Mouse (Mus musculus) G1E (cell line): Measurements from ENCODE around the gene Naa38. TPM values are rescaled to one million over a fixed set of nuclear protein-coding genes. Genes with fewer than 3 reads are reported as not detected.

Experiments used
- ATAC-seq: 2 replicates; pipeline ENCODE4 v1.8.0; 2016; ENCODE audit warnings: mild to moderate bottlenecking; ENCODE audit not compliant: insufficient number of reproducible peaks, poor library complexity, low FRiP score, severe bottlenecking; ENCODE audit errors: extremely low read depth
- DNase-seq: peaks from one replicate; pipeline ENCODE4 v3.0.0; 2012; ENCODE audit warnings: low spot score
- H3K27me3 ChIP-seq: 2 replicates; pipeline ENCODE4 v1.6.1; 2012; ENCODE audit warnings: mild to moderate bottlenecking, low read length, inconsistent platforms; ENCODE audit not compliant: insufficient read depth
- H3K36me3 ChIP-seq: replicated peaks from 2 replicates; pipeline ENCODE3; 2012; ENCODE audit warnings: mild to moderate bottlenecking, inconsistent platforms
- H3K4me1 ChIP-seq: 2 replicates; pipeline ENCODE4 v1.6.1; 2012; ENCODE audit warnings: low read depth, low read length, inconsistent platforms, mixed read lengths; ENCODE audit not compliant: insufficient read depth
- H3K4me3 ChIP-seq: 2 replicates; pipeline ENCODE4 v1.5.1; 2012; ENCODE audit warnings: low read depth, mild to moderate bottlenecking, inconsistent platforms, low read length, moderate library complexity, mixed read lengths
- H3K9me3 ChIP-seq: replicated peaks from 2 replicates; pipeline ENCODE4 v1.6.1; 2012; ENCODE audit warnings: inconsistent platforms
- CTCF ChIP-seq: IDR thresholded peaks from 2 replicates; pipeline ENCODE4 v1.5.1; 2012; ENCODE audit warnings: low read depth, low read length, inconsistent platforms, mixed read lengths
- GATA1 ChIP-seq: IDR thresholded peaks from 2 replicates; pipeline ENCODE4 v1.6.1; 2012; ENCODE audit warnings: borderline replicate concordance, low read length, inconsistent platforms, mixed read lengths
- GATA2 ChIP-seq: IDR thresholded peaks from 2 replicates; pipeline ENCODE4 v1.6.1; 2012; ENCODE audit warnings: low read depth, low read length, inconsistent platforms, borderline replicate concordance
- POLR2AphosphoS5 ChIP-seq: IDR thresholded peaks from 2 replicates; pipeline ENCODE4 v1.6.1; 2012; ENCODE audit warnings: low read depth, low read length, inconsistent platforms; ENCODE audit not compliant: insufficient replicate concordance
- TAL1 ChIP-seq: conservative IDR thresholded peaks from 2 replicates; pipeline ENCODE4 v1.6.1; 2012; ENCODE audit warnings: low read depth, low read length, inconsistent platforms, mixed read lengths
- polyA plus RNA-seq: library from polyadenylated mRNA; stranded (reverse); fragments of >175 nt; gene quantifications from 2 replicates; pipeline ENCODE4 v1.2.3, GENCODE M21; 2012
- total RNA-seq, 2 experiments: library from RNA; stranded (forward) in 1 of 2; stranded (reverse) in 1 of 2; fragments of 200-1000 nt in 1 of 2; fragments of >200 nt in 1 of 2; fragmentation: Nextera tagmentation in 1 of 2; gene quantifications; 2 replicates each; pipeline ENCODE4 v1.2.3; 2014 to 2017

The Naa38 gene
- total and polyA plus RNA-seq, 3 experiments = 98.4 to 171 (median 107) TPM

DNA sequence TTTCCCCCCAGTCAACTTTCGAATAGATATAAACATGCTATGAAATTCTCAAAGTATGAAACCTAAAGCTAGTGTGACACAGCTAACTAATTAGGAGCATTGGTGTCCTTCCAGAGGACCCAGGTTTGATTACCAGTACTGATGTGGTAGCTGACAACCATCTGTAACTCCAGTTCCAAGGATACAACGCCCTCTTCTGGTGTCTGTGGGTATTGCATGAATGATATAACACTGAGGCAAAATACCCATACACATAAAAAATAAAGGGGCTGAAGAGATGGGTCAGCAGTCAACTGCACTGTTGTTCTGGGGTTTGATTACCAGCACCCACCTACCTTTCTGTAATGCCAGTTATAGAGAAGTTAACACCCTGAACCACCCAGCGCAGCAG is 22.5 kb upstream of the Naa38 start:
- Histone ChIP-seq H3K9me3 (no peaks in the 10 kb centered on the region), H3K27me3 (no peaks in the 10 kb centered on the region), H3K36me3 (peaks cover 26% of the 10 kb centered on the region), H3K4me1 (peaks cover 53% of the 10 kb centered on the region), H3K4me3 (peak overlapping the region; percentile 69)
- DNase-seq (no peak), ATAC-seq (no peak)
- TF ChIP-seq CTCF (peak; percentile 39; the same call in 1 of the 2 replicates), TAL1 (no peak)

DNA sequence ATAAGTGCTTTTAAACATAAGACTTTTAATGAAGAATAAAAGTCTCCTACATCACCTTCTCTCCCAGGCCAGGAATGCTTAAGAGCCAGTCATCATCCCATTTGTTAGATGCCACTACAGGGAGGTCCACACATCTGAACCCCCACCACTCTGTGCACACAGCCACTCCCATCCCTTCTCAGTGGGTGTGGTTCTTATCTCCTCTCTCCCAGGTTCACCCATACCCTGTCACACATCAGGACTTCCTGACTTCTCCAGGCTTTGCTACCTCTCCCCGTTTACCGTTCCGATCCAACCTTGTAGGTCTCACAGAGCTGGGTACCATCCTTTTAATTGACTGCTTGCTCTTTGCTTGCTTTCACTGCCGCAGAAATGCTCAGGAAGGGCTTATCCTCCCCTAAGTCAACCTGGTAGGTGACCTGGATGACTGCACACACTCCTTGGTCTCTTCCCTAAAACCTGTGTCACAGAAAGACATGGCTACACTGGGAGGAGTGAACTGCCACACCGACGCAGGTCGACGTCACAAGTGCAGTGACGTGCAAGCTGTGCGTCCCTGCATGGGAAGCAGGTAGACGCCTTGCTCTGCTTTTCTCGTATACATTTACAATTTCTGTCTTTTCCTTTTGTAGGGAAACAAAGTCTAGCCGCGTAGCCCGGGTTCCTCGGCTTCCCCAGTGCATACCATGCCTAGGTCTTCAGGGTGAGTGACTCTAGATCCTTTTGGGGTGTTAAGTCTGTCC is 21.9 kb upstream of the Naa38 start:
- H3K9me3 ChIP-seq = no peaks in the 10 kb centered on the region
- peaks cover 30% of the 10 kb centered on the region for H3K36me3 ChIP-seq
- TF ChIP-seq POLR2AphosphoS5 (no peak), TAL1 (peak; percentile 36; the same call in 1 of the 2 replicates)
- H3K27me3 ChIP-seq = no peaks in the 10 kb centered on the region
- DNase-seq (peak; percentile 40), ATAC-seq (peak; percentile 47)
- peak overlapping the region; percentile 69 for H3K4me3 ChIP-seq
- peaks cover 48% of the 10 kb centered on the region for H3K4me1 ChIP-seq

- H3K4me1 ChIP-seq = peaks cover 44% of the 10 kb centered on the region
- H3K4me3 ChIP-seq = no peak overlapping the region
- H3K9me3 ChIP-seq = no peaks in the 10 kb centered on the region
- no peak for ATAC-seq
- no peak for DNase-seq
- peaks cover 39% of the 10 kb centered on the region for H3K36me3 ChIP-seq
- H3K27me3 ChIP-seq = no peaks in the 10 kb centered on the region
- TF ChIP-seq TAL1 (no peak), POLR2AphosphoS5 (no peak), CTCF (no peak), GATA1 (no peak), GATA2 (no peak)
Measured at GRCm38 (mm10) chr11:69375646-69376045, 19.6 kb upstream of the Naa38 start.

- DNase-seq (no peak), ATAC-seq (no peak)
- no peak for TF ChIP-seq TAL1
- TF ChIP-seq GATA2 = no peak
- no peak for TF ChIP-seq POLR2AphosphoS5
- TF ChIP-seq GATA1 = no peak
- TF ChIP-seq CTCF = no peak
- Histone ChIP-seq H3K4me3 (no peak overlapping the region), H3K4me1 (peaks cover 23% of the 10 kb centered on the region), H3K36me3 (peaks cover 35% of the 10 kb centered on the region), H3K27me3 (no peaks in the 10 kb centered on the region), H3K9me3 (no peaks in the 10 kb centered on the region)
Measured at GRCm38 (mm10) chr11:69377766-69378165, 17.5 kb upstream of the Naa38 start.

- Histone ChIP-seq H3K4me3 (no peak overlapping the region), H3K9me3 (no peaks in the 10 kb centered on the region), H3K36me3 (peaks cover 42% of the 10 kb centered on the region), H3K4me1 (peaks cover 7% of the 10 kb centered on the region), H3K27me3 (no peaks in the 10 kb centered on the region)
- TF ChIP-seq POLR2AphosphoS5 (no peak), GATA2 (no peak), TAL1 (no peak), GATA1 (no peak), CTCF (no peak)
- DNase-seq = no peak
- ATAC-seq = no peak
Measured at GRCm38 (mm10) chr11:69379600-69379999, 15.7 kb upstream of the Naa38 start.

DNA sequence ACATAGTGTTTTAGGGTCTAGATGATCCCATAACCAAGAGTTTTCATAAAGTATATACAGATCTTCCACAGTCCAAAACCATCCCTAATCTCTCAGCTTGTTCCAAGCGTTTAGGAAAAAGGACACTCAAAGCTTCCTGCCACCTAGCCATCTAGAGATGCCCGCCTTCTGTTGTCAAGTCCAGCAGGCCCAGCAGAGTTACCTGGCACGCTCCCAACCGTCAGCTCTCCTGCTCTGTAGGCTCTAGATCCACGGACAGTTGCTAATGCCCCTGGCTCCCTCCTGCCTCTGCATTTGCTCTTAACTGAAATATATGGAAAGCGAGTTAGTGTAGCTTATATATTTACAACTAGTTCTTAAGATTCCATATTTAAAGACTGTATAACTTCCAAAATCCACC is 13.9 kb upstream of the Naa38 start:
- DNase-seq (no peak), ATAC-seq (no peak)
- Histone ChIP-seq H3K36me3 (peaks cover 38% of the 10 kb centered on the region), H3K9me3 (no peaks in the 10 kb centered on the region), H3K27me3 (no peaks in the 10 kb centered on the region), H3K4me3 (no peak overlapping the region), H3K4me1 (peaks cover 2% of the 10 kb centered on the region; the same call in 1 of the 2 replicates)
- TF ChIP-seq POLR2AphosphoS5 (no peak), GATA1 (no peak), GATA2 (no peak), TAL1 (no peak)
